Mouse (Mus musculus): ENCODE measurements at regions not wholly inside any gene's neighbourhood (a gene's known extent, or its start where the extent isn't known, plus 50 kb on each side); places are given as distances from the start of the nearest gene placed in this dataset.

- H3K4me1 ChIP-seq (ENCODE audit: control insufficient read depth, insufficient read depth), result no peaks in the 10 kb centered on the region
- no peak overlapping the region for H3K4me2 ChIP-seq (ENCODE audit: low read depth, low read length)
- TF ChIP-seq EP300 (IDR thresholded peaks at IDR 0.05; ENCODE audit: low read depth) (no peak), CTCF (IDR thresholded peaks at IDR 0.05; ENCODE audit: low read depth) (no peak)
- no peaks in the 10 kb centered on the region for H3K27me3 ChIP-seq (ENCODE audit: control insufficient read depth, insufficient read depth, low read length)
- no peak for DNase-seq (ENCODE audit: low spot score)
- WGBS, result 73% methylated on average over 3 of the region's 3 CpGs
- no peak overlapping the region for H3K27ac ChIP-seq (ENCODE audit: low read depth)
- no peaks in the 10 kb centered on the region for H3K9me3 ChIP-seq (replicated peaks; ENCODE audit: control insufficient read depth, low read length)
- H3K9ac ChIP-seq (replicated peaks; ENCODE audit: low read depth, low read length), result no peak overlapping the region
- H3K4me3 ChIP-seq (ENCODE audit: low read depth, low read length), result no peak overlapping the region
- ATAC-seq (ENCODE audit: insufficient read depth, low read depth), result no peak
- no peaks in the 10 kb centered on the region for H3K36me3 ChIP-seq (replicated peaks; ENCODE audit: control insufficient read depth, insufficient read depth, low read length)
Measured at GRCm38 (mm10) chr5:80611571-80611970, 408.4 kb upstream of the Adgrl3 start.

- Histone ChIP-seq H3K9me3 (replicated peaks; ENCODE audit: control insufficient read depth, low read length) (no peaks in the 10 kb centered on the region), H3K27me3 (ENCODE audit: control insufficient read depth, insufficient read depth, low read length) (no peaks in the 10 kb centered on the region), H3K4me3 (ENCODE audit: low read depth, low read length) (no peak overlapping the region), H3K4me1 (ENCODE audit: control insufficient read depth, insufficient read depth) (no peaks in the 10 kb centered on the region), H3K36me3 (replicated peaks; ENCODE audit: control insufficient read depth, insufficient read depth, low read length) (no peaks in the 10 kb centered on the region), H3K27ac (ENCODE audit: low read depth) (no peak overlapping the region), H3K9ac (replicated peaks; ENCODE audit: low read depth, low read length) (no peak overlapping the region), H3K4me2 (ENCODE audit: low read depth, low read length) (no peak overlapping the region)
- no peak for ATAC-seq (ENCODE audit: insufficient read depth, low read depth)
- 55% methylated on average over 3 of the region's 3 CpGs for WGBS
- no peak for DNase-seq (ENCODE audit: low spot score)
- TF ChIP-seq EP300 (IDR thresholded peaks at IDR 0.05; ENCODE audit: low read depth), result no peak
- TF ChIP-seq CTCF (IDR thresholded peaks at IDR 0.05; ENCODE audit: low read depth), result no peak
Measured at GRCm38 (mm10) chr5:80627225-80627624, 392.7 kb upstream of the Adgrl3 start.

- TF ChIP-seq EP300 (IDR thresholded peaks at IDR 0.05; ENCODE audit: low read depth), result no peak
- Histone ChIP-seq H3K9ac (replicated peaks; ENCODE audit: low read depth, low read length) (no peak overlapping the region), H3K4me3 (ENCODE audit: low read depth, low read length) (no peak overlapping the region), H3K27me3 (ENCODE audit: control insufficient read depth, insufficient read depth, low read length) (no peaks in the 10 kb centered on the region), H3K9me3 (replicated peaks; ENCODE audit: control insufficient read depth, low read length) (no peaks in the 10 kb centered on the region), H3K36me3 (replicated peaks; ENCODE audit: control insufficient read depth, insufficient read depth, low read length) (no peaks in the 10 kb centered on the region), H3K27ac (ENCODE audit: low read depth) (no peak overlapping the region), H3K4me2 (ENCODE audit: low read depth, low read length) (no peak overlapping the region), H3K4me1 (ENCODE audit: control insufficient read depth, insufficient read depth) (no peaks in the 10 kb centered on the region)
- DNase-seq (ENCODE audit: low spot score) (no peak), ATAC-seq (ENCODE audit: insufficient read depth, low read depth) (no peak)
- WGBS, result 55% methylated on average over 5 of the region's 5 CpGs
Measured at GRCm38 (mm10) chr5:80659043-80659442, 360.9 kb upstream of the Adgrl3 start.

GRCm38 (mm10) chr5:80659530-80659929 lies 360.4 kb upstream of the Adgrl3 start:
- Histone ChIP-seq H3K4me2 (ENCODE audit: low read depth, low read length) (no peak overlapping the region), H3K4me1 (ENCODE audit: control insufficient read depth, insufficient read depth) (no peaks in the 10 kb centered on the region), H3K9me3 (replicated peaks; ENCODE audit: control insufficient read depth, low read length) (no peaks in the 10 kb centered on the region), H3K36me3 (replicated peaks; ENCODE audit: control insufficient read depth, insufficient read depth, low read length) (no peaks in the 10 kb centered on the region), H3K27ac (ENCODE audit: low read depth) (no peak overlapping the region), H3K27me3 (ENCODE audit: control insufficient read depth, insufficient read depth, low read length) (no peaks in the 10 kb centered on the region), H3K9ac (replicated peaks; ENCODE audit: low read depth, low read length) (no peak overlapping the region), H3K4me3 (ENCODE audit: low read depth, low read length) (no peak overlapping the region)
- no peak for ATAC-seq (ENCODE audit: insufficient read depth, low read depth)
- WGBS, result 58% methylated on average over 3 of the region's 3 CpGs
- DNase-seq (ENCODE audit: low spot score), result no peak
- TF ChIP-seq EP300 (IDR thresholded peaks at IDR 0.05; ENCODE audit: low read depth), result no peak
- no peak for TF ChIP-seq CTCF (IDR thresholded peaks at IDR 0.05; ENCODE audit: low read depth)

GRCm38 (mm10) chr5:80670258-80670947 lies 349.5 kb upstream of the Adgrl3 start:
- ATAC-seq (ENCODE audit: insufficient read depth, low read depth), result no peak

GRCm38 (mm10) chr5:80683431-80683830 lies 336.5 kb upstream of the Adgrl3 start:
- no peaks in the 10 kb centered on the region for H3K27me3 ChIP-seq (ENCODE audit: control insufficient read depth, insufficient read depth, low read length)
- TF ChIP-seq EP300 (IDR thresholded peaks at IDR 0.05; ENCODE audit: low read depth) (no peak), CTCF (IDR thresholded peaks at IDR 0.05; ENCODE audit: low read depth) (no peak)
- 83% methylated on average over 2 of the region's 2 CpGs for WGBS
- H3K4me3 ChIP-seq (ENCODE audit: low read depth, low read length), result no peak overlapping the region
- no peaks in the 10 kb centered on the region for H3K9me3 ChIP-seq (replicated peaks; ENCODE audit: control insufficient read depth, low read length)
- no peak overlapping the region for H3K9ac ChIP-seq (replicated peaks; ENCODE audit: low read depth, low read length)
- no peaks in the 10 kb centered on the region for H3K4me1 ChIP-seq (ENCODE audit: control insufficient read depth, insufficient read depth)
- H3K4me2 ChIP-seq (ENCODE audit: low read depth, low read length), result no peak overlapping the region
- DNase-seq (ENCODE audit: low spot score) (no peak), ATAC-seq (ENCODE audit: insufficient read depth, low read depth) (no peak)
- no peak overlapping the region for H3K27ac ChIP-seq (ENCODE audit: low read depth)
- no peaks in the 10 kb centered on the region for H3K36me3 ChIP-seq (replicated peaks; ENCODE audit: control insufficient read depth, insufficient read depth, low read length)

More at GRCm38 (mm10) chr5:80670258-80670947, 349.5 kb upstream of the Adgrl3 start:
- Histone ChIP-seq H3K27ac (ENCODE audit: low read depth) (no peak overlapping the region), H3K4me1 (ENCODE audit: control insufficient read depth, insufficient read depth) (no peaks in the 10 kb centered on the region), H3K36me3 (replicated peaks; ENCODE audit: control insufficient read depth, insufficient read depth, low read length) (no peaks in the 10 kb centered on the region), H3K27me3 (ENCODE audit: control insufficient read depth, insufficient read depth, low read length) (no peaks in the 10 kb centered on the region), H3K9me3 (replicated peaks; ENCODE audit: control insufficient read depth, low read length) (no peaks in the 10 kb centered on the region), H3K9ac (replicated peaks; ENCODE audit: low read depth, low read length) (no peak overlapping the region), H3K4me3 (ENCODE audit: low read depth, low read length) (no peak overlapping the region), H3K4me2 (ENCODE audit: low read depth, low read length) (no peak overlapping the region)
- no peak for TF ChIP-seq CTCF (IDR thresholded peaks at IDR 0.05; ENCODE audit: low read depth)
- no peak for TF ChIP-seq EP300 (IDR thresholded peaks at IDR 0.05; ENCODE audit: low read depth)
- DNase-seq (ENCODE audit: low spot score), result no peak
- WGBS, result 69% methylated on average over 7 of the region's 7 CpGs

Measured in heart, postnatal 0 days (tissue).